Comparison of ENCODE assay signal across 8 mouse cellular contexts in the genomic region with DNA sequence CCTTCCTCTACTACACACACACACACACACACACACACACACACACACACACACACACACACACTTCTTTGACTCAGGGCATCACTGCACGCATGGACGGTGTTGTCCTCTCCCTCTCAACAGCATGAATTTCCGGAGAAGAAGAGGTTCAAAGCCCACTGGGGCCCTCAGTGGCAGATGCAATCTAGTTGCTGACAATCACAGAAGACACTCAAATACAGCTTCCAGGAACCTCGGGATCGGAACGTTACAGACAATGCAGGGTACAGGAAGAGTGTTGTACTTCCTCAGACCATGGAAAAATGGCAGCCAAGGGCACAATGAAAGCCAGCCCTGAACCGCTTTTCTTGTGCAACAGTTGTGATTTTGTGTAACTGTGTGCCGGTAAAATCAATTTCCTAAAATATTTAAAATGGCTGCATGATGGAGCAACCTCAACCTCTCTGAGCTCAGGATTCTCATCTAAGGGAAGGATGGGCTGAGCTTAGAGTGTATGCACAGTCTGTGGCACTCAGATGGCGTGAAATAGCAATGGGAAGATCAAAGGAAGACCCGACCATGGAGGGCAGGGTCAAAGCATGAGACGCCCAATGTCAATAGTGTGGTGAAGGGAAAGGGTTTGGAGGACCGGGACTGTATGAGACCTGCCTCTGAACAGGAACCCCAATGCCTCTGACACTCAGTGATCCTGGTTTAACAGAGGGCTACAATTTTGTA. TPM values are rescaled to one million over a fixed set of nuclear protein-coding genes. Genes with fewer than 3 reads are reported as not detected.
A peak's percentile ranks its signal among the peaks of the same experiment; 100 is the strongest.
DNase-seq lines count a peak whose midpoint lies in the region; ATAC-seq lines count a peak whose summit lies in the region.

No protein-coding gene starts in this region.

- peak overlapping the region; percentile 33 for H3K4me2 ChIP-seq in forebrain, embryonic 12.5 days
- H3K4me2 ChIP-seq in kidney, embryonic 16.5 days (replicated peaks; ENCODE audit: low read depth, low read length): peak overlapping the region; percentile 49
- 0 out of 2 replicates have a peak overlapping the region, but pooled peaks have one; percentile 8 for H3K4me2 ChIP-seq in midbrain, embryonic 12.5 days (replicated peaks)

- no peaks in the 10 kb centered on the region for H3K9me3 ChIP-seq in forebrain, embryonic 12.5 days
- H3K9me3 ChIP-seq in kidney, embryonic 16.5 days (ENCODE audit: low read length): no peaks in the 10 kb centered on the region
- no peaks in the 10 kb centered on the region for H3K9me3 ChIP-seq in midbrain, embryonic 12.5 days

- no peak overlapping the region for H3K4me3 ChIP-seq in forebrain, embryonic 12.5 days (replicated peaks)
- H3K4me3 ChIP-seq in kidney, embryonic 16.5 days (ENCODE audit: low read length): no peak overlapping the region
- no peak overlapping the region for H3K4me3 ChIP-seq in midbrain, embryonic 12.5 days

- H3K9ac ChIP-seq in forebrain, embryonic 12.5 days: no peak overlapping the region
- no peak overlapping the region for H3K9ac ChIP-seq in kidney, embryonic 16.5 days (replicated peaks; ENCODE audit: low read length)
- no peak overlapping the region for H3K9ac ChIP-seq in midbrain, embryonic 12.5 days (replicated peaks)

- no peaks in the 10 kb centered on the region for H3K27me3 ChIP-seq in forebrain, embryonic 12.5 days
- H3K27me3 ChIP-seq in kidney, embryonic 16.5 days (ENCODE audit: insufficient read depth, low read length): no peaks in the 10 kb centered on the region
- H3K27me3 ChIP-seq in midbrain, embryonic 12.5 days: no peaks in the 10 kb centered on the region

- no peaks in the 10 kb centered on the region for H3K36me3 ChIP-seq in forebrain, embryonic 12.5 days (replicated peaks)
- H3K36me3 ChIP-seq in kidney, embryonic 16.5 days (ENCODE audit: insufficient read depth, low read length): no peaks in the 10 kb centered on the region
- H3K36me3 ChIP-seq in midbrain, embryonic 12.5 days: no peaks in the 10 kb centered on the region

- peak; percentile 96 for DNase-seq in heart, adult 11 months
- no peak for DNase-seq in heart, postnatal 14 days
- no peak for DNase-seq in c-Kit-positive CD71-positive TER-119-positive erythroid progenitor cells, embryonic 14.5 days (ENCODE audit: low spot score)
- DNase-seq in left cerebral cortex, adult 8-10 months (ENCODE audit: low spot score in 2 of 2): no peak
- no peak for DNase-seq in cerebellum, adult 9-10 months

- ATAC-seq in forebrain, embryonic 12.5 days (ENCODE audit: low FRiP score): no peak
- ATAC-seq in kidney, embryonic 16.5 days (ENCODE audit: low FRiP score, low TSS enrichment): peak; percentile 39; the same call in 1 of the 2 replicates
- ATAC-seq in midbrain, embryonic 12.5 days (ENCODE audit: low FRiP score, low read depth): peak; percentile 47

- H3K4me1 ChIP-seq in forebrain, embryonic 12.5 days: peaks cover 36% of the 10 kb centered on the region
- peaks cover 40% of the 10 kb centered on the region for H3K4me1 ChIP-seq in kidney, embryonic 16.5 days (ENCODE audit: insufficient read depth, low read length)
- peaks cover 27% of the 10 kb centered on the region for H3K4me1 ChIP-seq in midbrain, embryonic 12.5 days

- WGBS in forebrain, embryonic 12.5 days: 76% methylated on average over 12 of the region's 12 CpGs
- WGBS in kidney, embryonic 16.5 days: 30% methylated on average over 12 of the region's 12 CpGs
- 72% methylated on average over 12 of the region's 12 CpGs for WGBS in midbrain, embryonic 12.5 days

- H3K27ac ChIP-seq in forebrain, embryonic 12.5 days: peak overlapping the region; percentile 84
- H3K27ac ChIP-seq in kidney, embryonic 16.5 days (ENCODE audit: low read length): peak overlapping the region; percentile 90
- H3K27ac ChIP-seq in midbrain, embryonic 12.5 days (replicated peaks): peak overlapping the region; percentile 58

- intact Hi-C loops in heart, postnatal 14 days (cut with DNase I): loop anchor here (2.0 kb wide), 1 partner anchor 32 kb away; no protein-coding TSS in a partner anchor

RNA-seq across cellular contexts. Expression of gene Klf7, which starts 33.3 kb away (rescaled TPM):
- 10 to 100 TPM; 22.1 to 22.6 TPM for total RNA-seq in heart, postnatal 14 days (2021)
- polyA plus RNA-seq in forebrain, embryonic 12.5 days (2016; fragmentation: Nextera tagmentation; extraction: Ambion mirVana): 40.7 and 46.9 TPM in 2 replicates
- polyA plus RNA-seq in kidney, embryonic 16.5 days (2015; fragmentation: Nextera tagmentation; extraction: Ambion mirVana): 23.6 and 26.8 TPM in 2 replicates
- 40.8 and 41.1 TPM in 2 replicates for polyA plus RNA-seq in midbrain, embryonic 12.5 days (2016; fragmentation: Nextera tagmentation; extraction: Ambion mirVana)
- 10 to 100 TPM; 38.9 to 48.5 (median 42.0) TPM for total RNA-seq in left cerebral cortex, adult 8-10 months (2022)
